Mouse (Mus musculus): ENCODE data around the gene Pde4b. TPM values are rescaled to one million over a fixed set of nuclear protein-coding genes. Genes with fewer than 3 reads are reported as not detected.
"Not testable (repeated sequence)": the region's sequence is repeated elsewhere in the genome, so short reads cannot be mapped to it uniquely, and the experiment has no call there.

The Pde4b gene
- polyA plus RNA-seq, 1 experiment = 19.0 TPM

DNA sequence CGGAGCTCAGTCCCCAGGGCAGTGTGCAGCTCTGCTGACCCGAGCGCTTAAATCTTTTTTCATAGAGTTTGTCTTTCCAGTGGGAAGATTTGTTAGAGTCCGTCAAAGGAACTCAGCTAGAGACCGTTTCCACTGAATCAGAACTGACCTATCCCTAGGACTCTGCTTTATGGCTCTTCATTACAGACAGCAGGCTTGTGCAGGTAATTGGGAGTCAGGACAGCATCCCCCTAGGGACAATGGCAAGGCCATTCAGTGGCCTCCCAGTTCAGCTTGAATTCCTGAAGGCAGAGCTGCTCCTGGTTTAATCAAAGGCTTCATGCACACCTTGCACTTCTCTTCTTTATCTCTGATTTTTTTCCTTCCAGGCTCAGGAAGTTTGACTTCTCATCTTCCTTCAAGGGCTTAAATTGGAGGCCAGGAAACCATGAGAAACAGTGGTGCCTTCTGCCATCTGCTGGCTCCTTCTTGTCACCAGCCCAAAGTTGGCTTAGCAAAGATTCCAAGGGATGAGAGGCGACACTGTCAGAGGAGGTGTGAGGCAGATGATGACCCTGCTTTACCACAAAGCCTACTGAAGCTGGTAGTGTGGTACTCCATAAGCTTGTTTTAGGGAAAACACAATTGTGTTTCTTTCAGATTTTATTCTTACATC is 393.6 kb downstream of the Pde4b start:
- TF ChIP-seq POLR2A (IDR thresholded peaks at IDR 0.05; ENCODE audit: low read depth, low read length) (no peak), CTCF (IDR thresholded peaks at IDR 0.05; ENCODE audit: borderline replicate concordance, insufficient read depth, low read length) (peak; percentile 53; the same call in 1 of the 2 replicates)
- Histone ChIP-seq H3K27ac (ENCODE audit: insufficient read depth, low read length) (no peak overlapping the region), H3K4me1 (ENCODE audit: control insufficient read depth, insufficient read depth, low read length) (no peaks in the 10 kb centered on the region), H3K4me3 (ENCODE audit: insufficient read depth, low read length) (no peak overlapping the region)

DNA sequence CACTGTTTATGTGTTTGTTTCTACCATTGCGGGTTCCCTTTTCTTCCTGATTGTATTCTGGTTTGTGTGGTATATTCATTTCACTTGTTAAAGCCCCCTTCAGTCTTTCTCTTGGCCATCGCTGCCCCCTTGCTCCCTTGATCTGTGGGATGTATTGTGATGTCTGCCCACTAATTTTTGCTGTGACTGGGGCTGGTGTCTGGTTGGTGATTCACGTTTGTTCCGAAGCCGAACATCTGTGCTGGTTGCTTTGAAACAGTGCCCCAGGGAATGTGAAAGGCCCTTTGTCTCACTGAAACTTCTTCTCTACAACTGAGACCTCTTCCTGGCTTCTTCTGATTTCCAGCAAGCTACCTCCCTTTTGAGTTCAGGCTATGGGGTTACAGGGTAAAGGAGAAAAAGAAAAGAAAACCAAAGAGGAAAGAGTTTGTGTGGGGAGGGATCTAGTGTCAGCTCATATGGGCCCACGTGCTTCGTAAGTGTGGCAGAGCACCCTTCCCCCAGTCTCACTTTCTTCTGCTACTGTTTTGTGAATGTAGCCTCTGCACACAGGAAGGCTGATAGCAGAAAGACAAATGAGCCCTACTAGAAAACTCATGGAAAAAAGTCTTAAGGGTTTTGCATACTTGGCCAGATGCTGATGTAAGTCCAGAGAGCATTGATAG is 396.1 kb downstream of the Pde4b start:
- H3K4me3 ChIP-seq (ENCODE audit: insufficient read depth, low read length) = no peak overlapping the region
- H3K4me1 ChIP-seq (ENCODE audit: control insufficient read depth, insufficient read depth, low read length) = no peaks in the 10 kb centered on the region
- H3K27ac ChIP-seq (ENCODE audit: insufficient read depth, low read length) = no peak overlapping the region
- no peak for TF ChIP-seq CTCF (IDR thresholded peaks at IDR 0.05; ENCODE audit: borderline replicate concordance, insufficient read depth, low read length)
- no peak for TF ChIP-seq POLR2A (IDR thresholded peaks at IDR 0.05; ENCODE audit: low read depth, low read length)

- Histone ChIP-seq H3K4me3 (ENCODE audit: insufficient read depth, low read length) (no peak overlapping the region), H3K4me1 (ENCODE audit: control insufficient read depth, insufficient read depth, low read length) (no peaks in the 10 kb centered on the region), H3K27ac (ENCODE audit: insufficient read depth, low read length) (no peak overlapping the region)
- no peak for TF ChIP-seq POLR2A (IDR thresholded peaks at IDR 0.05; ENCODE audit: low read depth, low read length)
- no peak for TF ChIP-seq CTCF (IDR thresholded peaks at IDR 0.05; ENCODE audit: borderline replicate concordance, insufficient read depth, low read length)
Observed at GRCm38 (mm10) chr4:102484738-102485137, 397.4 kb downstream of the Pde4b start.

- H3K4me1 ChIP-seq (ENCODE audit: control insufficient read depth, insufficient read depth, low read length) = no peaks in the 10 kb centered on the region
- TF ChIP-seq CTCF (IDR thresholded peaks at IDR 0.05; ENCODE audit: borderline replicate concordance, insufficient read depth, low read length) (peak; percentile 51; the same call in 1 of the 2 replicates), POLR2A (IDR thresholded peaks at IDR 0.05; ENCODE audit: low read depth, low read length) (no peak)
- H3K4me3 ChIP-seq (ENCODE audit: insufficient read depth, low read length) = no peak overlapping the region
- no peak overlapping the region for H3K27ac ChIP-seq (ENCODE audit: insufficient read depth, low read length)
Observed at GRCm38 (mm10) chr4:102486134-102486920, 399.0 kb downstream of the Pde4b start.

- TF ChIP-seq CTCF (IDR thresholded peaks at IDR 0.05; ENCODE audit: borderline replicate concordance, insufficient read depth, low read length) = no peak
- TF ChIP-seq POLR2A (IDR thresholded peaks at IDR 0.05; ENCODE audit: low read depth, low read length) = no peak
- Histone ChIP-seq H3K27ac (ENCODE audit: insufficient read depth, low read length) (no peak overlapping the region), H3K4me3 (ENCODE audit: insufficient read depth, low read length) (no peak overlapping the region), H3K4me1 (ENCODE audit: control insufficient read depth, insufficient read depth, low read length) (no peaks in the 10 kb centered on the region)
Observed at GRCm38 (mm10) chr4:102486921-102487240, 399.5 kb downstream of the Pde4b start.

DNA sequence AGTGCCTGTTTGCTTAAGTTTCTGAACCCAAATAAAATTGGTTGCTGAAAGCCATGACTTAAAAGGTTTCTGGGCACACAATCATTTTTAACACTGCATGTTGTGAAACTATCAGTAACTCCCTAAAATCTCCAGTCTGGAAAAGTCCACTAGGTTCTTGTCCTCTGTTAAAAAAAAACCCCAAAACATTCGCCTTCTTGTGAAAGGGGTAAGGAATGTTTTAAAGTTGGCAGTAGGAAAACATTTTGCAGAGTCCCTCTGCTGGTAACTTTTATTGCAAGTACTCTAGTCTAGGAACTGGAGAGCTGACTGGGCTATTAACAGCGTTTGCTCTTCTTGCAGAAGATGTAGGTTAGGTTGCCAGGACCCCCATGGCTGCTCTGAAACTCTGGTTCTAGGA is 400.7 kb downstream of the Pde4b start:
- Histone ChIP-seq H3K27ac (ENCODE audit: insufficient read depth, low read length) (no peak overlapping the region), H3K4me3 (ENCODE audit: insufficient read depth, low read length) (no peak overlapping the region), H3K4me1 (ENCODE audit: control insufficient read depth, insufficient read depth, low read length) (no peaks in the 10 kb centered on the region)
- no peak for TF ChIP-seq CTCF (IDR thresholded peaks at IDR 0.05; ENCODE audit: borderline replicate concordance, insufficient read depth, low read length)
- no peak for TF ChIP-seq POLR2A (IDR thresholded peaks at IDR 0.05; ENCODE audit: low read depth, low read length)

GRCm38 (mm10) chr4:102491468-102492123 is 404.3 kb downstream of the Pde4b start:
- TF ChIP-seq CTCF (IDR thresholded peaks at IDR 0.05; ENCODE audit: borderline replicate concordance, insufficient read depth, low read length) (no peak), POLR2A (IDR thresholded peaks at IDR 0.05; ENCODE audit: low read depth, low read length) (no peak)
- H3K27ac ChIP-seq (ENCODE audit: insufficient read depth, low read length) = no peak overlapping the region
- peaks cover 6% of the 10 kb centered on the region for H3K4me1 ChIP-seq (ENCODE audit: control insufficient read depth, insufficient read depth, low read length)
- H3K4me3 ChIP-seq (ENCODE audit: insufficient read depth, low read length) = no peak overlapping the region

GRCm38 (mm10) chr4:102492911-102493310 is 405.6 kb downstream of the Pde4b start:
- Histone ChIP-seq H3K27ac (ENCODE audit: insufficient read depth, low read length) (no peak overlapping the region), H3K4me3 (ENCODE audit: insufficient read depth, low read length) (no peak overlapping the region), H3K4me1 (ENCODE audit: control insufficient read depth, insufficient read depth, low read length) (peaks cover 12% of the 10 kb centered on the region)
- TF ChIP-seq POLR2A (IDR thresholded peaks at IDR 0.05; ENCODE audit: low read depth, low read length) = no peak
- no peak for TF ChIP-seq CTCF (IDR thresholded peaks at IDR 0.05; ENCODE audit: borderline replicate concordance, insufficient read depth, low read length)

DNA sequence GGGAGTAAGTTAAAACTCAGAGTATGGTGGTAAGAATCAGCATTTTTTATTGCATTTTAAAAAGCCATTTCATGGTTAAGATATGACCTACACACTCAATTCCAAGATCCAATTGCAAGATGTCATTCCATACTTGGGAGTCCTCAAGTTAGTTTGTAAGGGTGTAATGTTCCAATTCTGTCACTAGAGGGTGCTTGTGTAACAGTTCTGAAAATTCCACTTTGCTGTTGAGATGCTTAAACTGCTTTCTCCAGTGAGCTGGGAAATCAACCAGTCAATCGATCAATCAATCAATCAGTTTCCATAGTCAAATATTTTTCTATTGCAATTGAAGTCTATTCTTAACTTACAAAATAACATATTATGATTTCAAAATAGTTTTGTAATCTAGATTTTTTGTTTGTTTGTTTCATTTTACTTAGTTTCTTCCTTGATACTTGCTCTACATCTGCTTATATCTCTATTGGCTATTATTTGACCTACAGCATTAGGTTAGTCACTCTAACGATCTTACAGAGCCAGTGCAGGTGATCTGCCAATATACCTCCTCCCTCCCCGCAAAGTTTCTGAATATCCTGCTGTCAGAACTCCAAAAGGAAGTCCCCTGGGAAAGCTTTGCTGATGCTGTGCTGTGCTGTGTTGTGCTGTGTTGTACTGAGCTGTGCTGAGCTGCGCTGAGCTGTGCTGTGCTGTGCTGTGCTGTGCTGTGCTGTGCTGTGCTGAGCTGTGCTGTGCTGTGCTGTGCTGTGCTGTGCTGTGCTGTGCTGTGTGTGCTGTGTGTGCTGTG is 406.2 kb downstream of the Pde4b start:
- H3K4me3 ChIP-seq (ENCODE audit: insufficient read depth, low read length) = no peak overlapping the region
- peaks cover 16% of the 10 kb centered on the region for H3K4me1 ChIP-seq (ENCODE audit: control insufficient read depth, insufficient read depth, low read length)
- H3K27ac ChIP-seq (ENCODE audit: insufficient read depth, low read length) = no peak overlapping the region
- TF ChIP-seq POLR2A (IDR thresholded peaks at IDR 0.05; ENCODE audit: low read depth, low read length) (no peak), CTCF (IDR thresholded peaks at IDR 0.05; ENCODE audit: borderline replicate concordance, insufficient read depth, low read length) (no peak)

- not testable (repeated sequence) for H3K4me3 ChIP-seq (ENCODE audit: insufficient read depth, low read length); H3K27ac ChIP-seq (ENCODE audit: insufficient read depth, low read length)
- H3K4me1 ChIP-seq (ENCODE audit: control insufficient read depth, insufficient read depth, low read length) = peaks cover 19% of the 10 kb centered on the region
Observed at GRCm38 (mm10) chr4:102494203-102494602, 406.9 kb downstream of the Pde4b start.
